Mouse (Mus musculus) testis, postnatal 10 days (tissue): ENCODE results near the gene Kansl1.
"Not testable (repeated sequence)": the region's sequence is repeated elsewhere in the genome, so short reads cannot be mapped to it uniquely, and the experiment has no call there.

ENCODE experiments used
- DNase-seq: peaks from one replicate; pipeline ENCODE4 v3.0.0; 2021; ENCODE audit warnings: low spot score

Gene Kansl1

GRCm38 (mm10) chr11:104468751-104469268 lies at the start of gene Kansl1:
Gene Kansl1 (minus strand): TSS chr11:104468861.
- peak; percentile 72 for DNase-seq

- no peak for DNase-seq
These were observed 43.8 kb upstream of the Kansl1 start for GRCm38 (mm10) chr11:104512436-104512835.

GRCm38 (mm10) chr11:104510606-104511005 lies 41.9 kb upstream of the Kansl1 start:
- DNase-seq = peak; percentile 54

- DNase-seq = no peak
These were observed 39.8 kb upstream of the Kansl1 start for GRCm38 (mm10) chr11:104508455-104508854.

- DNase-seq = peak; percentile 1
These were observed 19.6 kb upstream of the Kansl1 start for GRCm38 (mm10) chr11:104488292-104488691.

- DNase-seq = peak; percentile 14
These were observed 13.3 kb upstream of the Kansl1 start for GRCm38 (mm10) chr11:104481971-104482370.

GRCm38 (mm10) chr11:104479505-104479904 lies 10.8 kb upstream of the Kansl1 start:
- peak; percentile 4 for DNase-seq

GRCm38 (mm10) chr11:104469371-104469835 lies 742 bp upstream of the Kansl1 start:
- DNase-seq = peak; percentile 92

GRCm38 (mm10) chr11:104467698-104468097 lies 963 bp downstream of the Kansl1 start:
- no peak for DNase-seq

- DNase-seq = peak; percentile 57
These were observed 7.1 kb downstream of the Kansl1 start for GRCm38 (mm10) chr11:104461551-104461950.

- no peak for DNase-seq
These were observed 9.0 kb downstream of the Kansl1 start for GRCm38 (mm10) chr11:104459671-104460070.

GRCm38 (mm10) chr11:104458507-104458906 lies 10.2 kb downstream of the Kansl1 start:
- no peak for DNase-seq

GRCm38 (mm10) chr11:104452709-104453108 lies 16.0 kb downstream of the Kansl1 start:
- DNase-seq = no peak

GRCm38 (mm10) chr11:104451239-104451638 lies 17.4 kb downstream of the Kansl1 start:
- no peak for DNase-seq

- DNase-seq = not testable (repeated sequence)
These were observed 20.2 kb downstream of the Kansl1 start for GRCm38 (mm10) chr11:104448499-104448898.

- no peak for DNase-seq
These were observed 23.1 kb downstream of the Kansl1 start for GRCm38 (mm10) chr11:104445538-104445937.

GRCm38 (mm10) chr11:104445044-104445443 lies 23.6 kb downstream of the Kansl1 start:
- DNase-seq = no peak

- DNase-seq = no peak
These were observed 25.3 kb downstream of the Kansl1 start for GRCm38 (mm10) chr11:104443359-104443758.

GRCm38 (mm10) chr11:104442333-104443136 lies 26.1 kb downstream of the Kansl1 start:
- DNase-seq = peak; percentile 93

GRCm38 (mm10) chr11:104441475-104442332 lies 27.0 kb downstream of the Kansl1 start:
- peak; percentile 81 for DNase-seq

GRCm38 (mm10) chr11:104440521-104441474 lies 27.9 kb downstream of the Kansl1 start:
- no peak for DNase-seq
